Mouse (Mus musculus): ENCODE measurements around the gene Syk. TPM values are rescaled to one million over a fixed set of nuclear protein-coding genes. Genes with fewer than 3 reads are reported as not detected.

Syk gene
- polyA plus RNA-seq, 1 experiment from 2014 or later = 7.9 TPM

- Histone ChIP-seq H3K27me3 (ENCODE audit: control insufficient read depth, insufficient read depth, low read length) (no peaks in the 10 kb centered on the region), H3K4me3 (ENCODE audit: low read length) (no peak overlapping the region), H3K9me3 (replicated peaks; ENCODE audit: control insufficient read depth, low read length) (0 out of 2 replicates have a peak, but pooled peaks cover 3% of the 10 kb centered on the region), H3K9ac (ENCODE audit: low read length) (no peak overlapping the region), H3K4me1 (ENCODE audit: control insufficient read depth, insufficient read depth, low read length) (peaks cover 7% of the 10 kb centered on the region), H3K36me3 (ENCODE audit: control insufficient read depth, insufficient read depth) (no peaks in the 10 kb centered on the region), H3K27ac (ENCODE audit: low read length) (no peak overlapping the region), H3K4me2 (ENCODE audit: low read depth, low read length) (no peak overlapping the region)
- 24% methylated on average over 4 of the region's 4 CpGs for WGBS
- ATAC-seq (replicated peaks; ENCODE audit: extremely low read depth, insufficient read depth, low FRiP score) = 0 out of 2 replicates have a peak, but pooled peaks have one; percentile 18
These were observed 19.8 kb downstream of the Syk start for GRCm38 (mm10) chr13:52602752-52603151.

GRCm38 (mm10) chr13:52603704-52604349 is 20.9 kb downstream of the Syk start:
- no peak for ATAC-seq (replicated peaks; ENCODE audit: extremely low read depth, insufficient read depth, low FRiP score)

GRCm38 (mm10) chr13:52605006-52605405 is 22.0 kb downstream of the Syk start:
- 0 out of 2 replicates have a peak, but pooled peaks cover 3% of the 10 kb centered on the region for H3K9me3 ChIP-seq (replicated peaks; ENCODE audit: control insufficient read depth, low read length)
- no peaks in the 10 kb centered on the region for H3K36me3 ChIP-seq (ENCODE audit: control insufficient read depth, insufficient read depth)
- no peak for ATAC-seq (replicated peaks; ENCODE audit: extremely low read depth, insufficient read depth, low FRiP score)
- no peaks in the 10 kb centered on the region for H3K27me3 ChIP-seq (ENCODE audit: control insufficient read depth, insufficient read depth, low read length)
- H3K4me1 ChIP-seq (ENCODE audit: control insufficient read depth, insufficient read depth, low read length) = peaks cover 7% of the 10 kb centered on the region
- H3K4me3 ChIP-seq (ENCODE audit: low read length) = no peak overlapping the region
- no peak overlapping the region for H3K9ac ChIP-seq (ENCODE audit: low read length)
- H3K4me2 ChIP-seq (ENCODE audit: low read depth, low read length) = no peak overlapping the region
- 88% methylated on average over 3 of the region's 3 CpGs for WGBS
- H3K27ac ChIP-seq (ENCODE audit: low read length) = no peak overlapping the region

More at GRCm38 (mm10) chr13:52603704-52604349, 20.9 kb downstream of the Syk start:
- no peak overlapping the region for H3K4me3 ChIP-seq (ENCODE audit: low read length)
- peaks cover 7% of the 10 kb centered on the region for H3K4me1 ChIP-seq (ENCODE audit: control insufficient read depth, insufficient read depth, low read length)
- H3K9ac ChIP-seq (ENCODE audit: low read length) = no peak overlapping the region
- WGBS = 85% methylated on average over 6 of the region's 6 CpGs
- no peaks in the 10 kb centered on the region for H3K36me3 ChIP-seq (ENCODE audit: control insufficient read depth, insufficient read depth)
- H3K4me2 ChIP-seq (ENCODE audit: low read depth, low read length) = no peak overlapping the region
- H3K27ac ChIP-seq (ENCODE audit: low read length) = no peak overlapping the region
- H3K27me3 ChIP-seq (ENCODE audit: control insufficient read depth, insufficient read depth, low read length) = no peaks in the 10 kb centered on the region
- 0 out of 2 replicates have a peak, but pooled peaks cover 3% of the 10 kb centered on the region for H3K9me3 ChIP-seq (replicated peaks; ENCODE audit: control insufficient read depth, low read length)

GRCm38 (mm10) chr13:52605911-52606310 is 22.9 kb downstream of the Syk start:
- H3K27ac ChIP-seq (ENCODE audit: low read length) = no peak overlapping the region
- 74% methylated on average over 4 of the region's 4 CpGs for WGBS
- H3K36me3 ChIP-seq (ENCODE audit: control insufficient read depth, insufficient read depth) = no peaks in the 10 kb centered on the region
- 0 out of 2 replicates have a peak, but pooled peaks cover 3% of the 10 kb centered on the region for H3K9me3 ChIP-seq (replicated peaks; ENCODE audit: control insufficient read depth, low read length)
- no peaks in the 10 kb centered on the region for H3K27me3 ChIP-seq (ENCODE audit: control insufficient read depth, insufficient read depth, low read length)
- peaks cover 7% of the 10 kb centered on the region for H3K4me1 ChIP-seq (ENCODE audit: control insufficient read depth, insufficient read depth, low read length)
- no peak overlapping the region for H3K4me2 ChIP-seq (ENCODE audit: low read depth, low read length)
- no peak overlapping the region for H3K4me3 ChIP-seq (ENCODE audit: low read length)
- no peak for ATAC-seq (replicated peaks; ENCODE audit: extremely low read depth, insufficient read depth, low FRiP score)
- no peak overlapping the region for H3K9ac ChIP-seq (ENCODE audit: low read length)

GRCm38 (mm10) chr13:52606656-52607275 is 23.8 kb downstream of the Syk start:
- no peaks in the 10 kb centered on the region for H3K27me3 ChIP-seq (ENCODE audit: control insufficient read depth, insufficient read depth, low read length)
- H3K4me3 ChIP-seq (ENCODE audit: low read length) = no peak overlapping the region
- H3K4me2 ChIP-seq (ENCODE audit: low read depth, low read length) = no peak overlapping the region
- ATAC-seq (replicated peaks; ENCODE audit: extremely low read depth, insufficient read depth, low FRiP score) = no peak
- H3K4me1 ChIP-seq (ENCODE audit: control insufficient read depth, insufficient read depth, low read length) = peaks cover 7% of the 10 kb centered on the region
- no peak overlapping the region for H3K27ac ChIP-seq (ENCODE audit: low read length)
- no peaks in the 10 kb centered on the region for H3K9me3 ChIP-seq (replicated peaks; ENCODE audit: control insufficient read depth, low read length)
- H3K36me3 ChIP-seq (ENCODE audit: control insufficient read depth, insufficient read depth) = 0 out of 2 replicates have a peak, but pooled peaks cover 4% of the 10 kb centered on the region
- no peak overlapping the region for H3K9ac ChIP-seq (ENCODE audit: low read length)
- 77% methylated on average over 3 of the region's 3 CpGs for WGBS

GRCm38 (mm10) chr13:52607964-52608363 is 25.0 kb downstream of the Syk start:
- no peaks in the 10 kb centered on the region for H3K9me3 ChIP-seq (replicated peaks; ENCODE audit: control insufficient read depth, low read length)
- H3K4me2 ChIP-seq (ENCODE audit: low read depth, low read length) = no peak overlapping the region
- ATAC-seq (replicated peaks; ENCODE audit: extremely low read depth, insufficient read depth, low FRiP score) = no peak
- 0 out of 2 replicates have a peak, but pooled peaks cover 9% of the 10 kb centered on the region for H3K36me3 ChIP-seq (ENCODE audit: control insufficient read depth, insufficient read depth)
- peaks cover 4% of the 10 kb centered on the region for H3K4me1 ChIP-seq (ENCODE audit: control insufficient read depth, insufficient read depth, low read length)
- H3K9ac ChIP-seq (ENCODE audit: low read length) = no peak overlapping the region
- WGBS = 90% methylated on average over 1 of the region's 1 CpGs
- H3K27ac ChIP-seq (ENCODE audit: low read length) = no peak overlapping the region
- no peaks in the 10 kb centered on the region for H3K27me3 ChIP-seq (ENCODE audit: control insufficient read depth, insufficient read depth, low read length)
- no peak overlapping the region for H3K4me3 ChIP-seq (ENCODE audit: low read length)

GRCm38 (mm10) chr13:52610463-52610862 is 27.5 kb downstream of the Syk start:
- H3K4me3 ChIP-seq (ENCODE audit: low read length) = no peak overlapping the region
- H3K4me2 ChIP-seq (ENCODE audit: low read depth, low read length) = no peak overlapping the region
- H3K9me3 ChIP-seq (replicated peaks; ENCODE audit: control insufficient read depth, low read length) = no peaks in the 10 kb centered on the region
- H3K4me1 ChIP-seq (ENCODE audit: control insufficient read depth, insufficient read depth, low read length) = no peaks in the 10 kb centered on the region
- no peak overlapping the region for H3K9ac ChIP-seq (ENCODE audit: low read length)
- no peaks in the 10 kb centered on the region for H3K27me3 ChIP-seq (ENCODE audit: control insufficient read depth, insufficient read depth, low read length)
- no peak overlapping the region for H3K27ac ChIP-seq (ENCODE audit: low read length)
- ATAC-seq (replicated peaks; ENCODE audit: extremely low read depth, insufficient read depth, low FRiP score) = no peak
- 85% methylated on average over 7 of the region's 7 CpGs for whole genome bisulfite sequencing
- H3K36me3 ChIP-seq (ENCODE audit: control insufficient read depth, insufficient read depth) = 0 out of 2 replicates have a peak, but pooled peaks cover 9% of the 10 kb centered on the region

- Histone ChIP-seq H3K27ac (ENCODE audit: low read length) (no peak overlapping the region), H3K4me2 (ENCODE audit: low read depth, low read length) (no peak overlapping the region), H3K4me3 (ENCODE audit: low read length) (no peak overlapping the region), H3K9ac (ENCODE audit: low read length) (no peak overlapping the region), H3K36me3 (ENCODE audit: control insufficient read depth, insufficient read depth) (0 out of 2 replicates have a peak, but pooled peaks cover 9% of the 10 kb centered on the region), H3K27me3 (ENCODE audit: control insufficient read depth, insufficient read depth, low read length) (no peaks in the 10 kb centered on the region), H3K4me1 (ENCODE audit: control insufficient read depth, insufficient read depth, low read length) (no peaks in the 10 kb centered on the region), H3K9me3 (replicated peaks; ENCODE audit: control insufficient read depth, low read length) (no peaks in the 10 kb centered on the region)
- no peak for ATAC-seq (replicated peaks; ENCODE audit: extremely low read depth, insufficient read depth, low FRiP score)
- 70% methylated on average over 3 of the region's 3 CpGs for WGBS
These were observed 30.3 kb downstream of the Syk start for GRCm38 (mm10) chr13:52613266-52613665.

GRCm38 (mm10) chr13:52615085-52615484 is 32.1 kb downstream of the Syk start:
- Histone ChIP-seq H3K4me2 (ENCODE audit: low read depth, low read length) (no peak overlapping the region), H3K27ac (ENCODE audit: low read length) (no peak overlapping the region), H3K27me3 (ENCODE audit: control insufficient read depth, insufficient read depth, low read length) (no peaks in the 10 kb centered on the region), H3K4me3 (ENCODE audit: low read length) (no peak overlapping the region), H3K9me3 (replicated peaks; ENCODE audit: control insufficient read depth, low read length) (no peaks in the 10 kb centered on the region), H3K36me3 (ENCODE audit: control insufficient read depth, insufficient read depth) (0 out of 2 replicates have a peak, but pooled peaks cover 9% of the 10 kb centered on the region), H3K9ac (ENCODE audit: low read length) (no peak overlapping the region), H3K4me1 (ENCODE audit: control insufficient read depth, insufficient read depth, low read length) (no peaks in the 10 kb centered on the region; the same call in 1 of the 2 replicates)
- no peak for ATAC-seq (replicated peaks; ENCODE audit: extremely low read depth, insufficient read depth, low FRiP score)
- 71% methylated on average over 4 of the region's 4 CpGs for WGBS

Data from heart, embryonic 16.5 days (tissue).